Mouse (Mus musculus): ENCODE results near the gene Mei4. TPM values are rescaled to one million over a fixed set of nuclear protein-coding genes. Genes with fewer than 3 reads are reported as not detected.

Mei4 gene
- total RNA-seq, 2 experiments from 2014 or later: 1.3 to 2.2 TPM

GRCm38 (mm10) chr9:82096409-82096808, 232.9 kb downstream of the Mei4 start:
- no peak for ATAC-seq (replicated peaks; ENCODE audit: low FRiP score, poor library complexity, severe bottlenecking)

GRCm38 (mm10) chr9:82114865-82115264, 251.4 kb downstream of the Mei4 start:
- ATAC-seq (replicated peaks; ENCODE audit: low FRiP score, poor library complexity, severe bottlenecking): no peak

GRCm38 (mm10) chr9:82136119-82136518, 272.6 kb downstream of the Mei4 start:
- no peak for ATAC-seq (replicated peaks; ENCODE audit: low FRiP score, poor library complexity, severe bottlenecking)

- no peak for ATAC-seq (replicated peaks; ENCODE audit: low FRiP score, poor library complexity, severe bottlenecking)
Measured at GRCm38 (mm10) chr9:82160143-82160542, 296.7 kb downstream of the Mei4 start.

GRCm38 (mm10) chr9:82162415-82162814, 298.9 kb downstream of the Mei4 start:
- ATAC-seq (replicated peaks; ENCODE audit: low FRiP score, poor library complexity, severe bottlenecking): no peak

GRCm38 (mm10) chr9:82217976-82218375, 354.5 kb downstream of the Mei4 start:
- ATAC-seq (replicated peaks; ENCODE audit: low FRiP score, poor library complexity, severe bottlenecking): no peak

- ATAC-seq (replicated peaks; ENCODE audit: low FRiP score, poor library complexity, severe bottlenecking): no peak
Measured at GRCm38 (mm10) chr9:82247695-82248445, 384.4 kb downstream of the Mei4 start.

Other genes starting within 250 kb of the Mei4 start
- not detected in 2 replicates for gene Htr1b, start 229.8 kb upstream of the Mei4 start, total RNA-seq (2015; ENCODE audit: low replicate concordance)
- 0.43 TPM in 1 of 2 replicates, not detected in the other for gene Htr1b, start 229.8 kb upstream of the Mei4 start, total RNA-seq (2017; ENCODE audit: low replicate concordance)